Mouse (Mus musculus) ES-E14 (cell line): ENCODE data around the gene Slc43a2. TPM values are rescaled to one million over a fixed set of nuclear protein-coding genes. Genes with fewer than 3 reads are reported as not detected.
A peak's percentile ranks its signal among the peaks of the same experiment; 100 is the strongest.

Source experiments
- DNase-seq: peaks from one replicate; pipeline ENCODE4 v3.0.0-alpha.2; 2013; ENCODE audit warnings: low read depth, low spot score
- H3K27ac ChIP-seq: 2 replicates; pipeline ENCODE4 v1.5.1; 2012; ENCODE audit warnings: low read depth, mild to moderate bottlenecking, low read length, moderate library complexity, mixed read lengths; ENCODE audit not compliant: poor library complexity, insufficient read depth, severe bottlenecking
- H3K36me3 ChIP-seq: 2 replicates; pipeline ENCODE4 v1.6.1; 2012; ENCODE audit warnings: mild to moderate bottlenecking, low read length, moderate library complexity, mixed read lengths; ENCODE audit not compliant: control insufficient read depth, poor library complexity, insufficient read depth, severe bottlenecking
- H3K4me1 ChIP-seq, 2 experiments: fragments of 150-350 bp in 1 of 2; sonication (generic) in 1 of 2; 2 replicates each; pipeline ENCODE4 v1.6.1; 2012; ENCODE audit warnings: low read length in 2 of 2, mild to moderate bottlenecking in 1 of 2, mixed read lengths in 1 of 2; ENCODE audit not compliant: control insufficient read depth in 2 of 2, insufficient read depth in 2 of 2, poor library complexity in 1 of 2
- H3K4me3 ChIP-seq, 2 experiments: fragments of 150-350 bp in 1 of 2; sonication (generic) in 1 of 2; 2 replicates each; pipeline ENCODE4 v1.5.1; 2012; ENCODE audit warnings: low read length in 2 of 2, low read depth in 1 of 2, mild to moderate bottlenecking in 1 of 2, mixed read lengths in 1 of 2; ENCODE audit not compliant: insufficient read depth in 1 of 2, poor library complexity in 1 of 2, severe bottlenecking in 1 of 2
- H3K9ac ChIP-seq: 2 replicates; pipeline ENCODE4 v1.6.1; 2012; ENCODE audit warnings: low read depth, mild to moderate bottlenecking, low read length, mixed read lengths; ENCODE audit not compliant: poor library complexity, insufficient read depth, severe bottlenecking
- H3K9me3 ChIP-seq: fragments of 150-350 bp; sonication (generic); 2 replicates; pipeline ENCODE4 v1.6.1; 2012; ENCODE audit warnings: low read depth, mild to moderate bottlenecking, low read length; ENCODE audit not compliant: control insufficient read depth, insufficient read depth
- CHD2 ChIP-seq: IDR thresholded peaks from 2 replicates; pipeline ENCODE4 v1.6.1; 2014; ENCODE audit warnings: mild to moderate bottlenecking, low read depth, low read length, inconsistent platforms
- HCFC1 ChIP-seq: IDR thresholded peaks from 2 replicates; pipeline ENCODE4 v1.6.1; 2012; ENCODE audit warnings: low read length, inconsistent platforms, borderline replicate concordance; ENCODE audit not compliant: insufficient read depth
- MAFK ChIP-seq: IDR thresholded peaks from 2 replicates; pipeline ENCODE4 v1.6.1; 2014; ENCODE audit warnings: mild to moderate bottlenecking, low read depth, low read length, inconsistent platforms; ENCODE audit not compliant: insufficient read depth
- ZC3H11A ChIP-seq: IDR thresholded peaks from 2 replicates; pipeline ENCODE4 v1.6.1; 2012; ENCODE audit warnings: low read depth, mild to moderate bottlenecking, inconsistent platforms, low read length, borderline replicate concordance
- ZNF384 ChIP-seq: IDR thresholded peaks from 2 replicates; pipeline ENCODE4 v1.6.1; 2012; ENCODE audit warnings: low read depth, low read length, inconsistent platforms
- in situ Hi-C, 2 experiments: fragments of 600-800 bp; cut with MboI; formaldehyde crosslinking; loops; one replicate each; pipeline ENCODE4 v1.15.1; 2025; ENCODE audit warnings: low sequenced_read_pairs in 2 of 2, inconsistent platforms in 1 of 2; ENCODE audit not compliant: unreplicated experiment in 2 of 2
- total RNA-seq: library from RNA; depleted of rRNA; stranded (reverse); fragments of 300-350 nt; gene quantifications from 2 replicates; pipeline ENCODE4 v1.2.3, GENCODE M21; 2012

The Slc43a2 gene
- total RNA-seq, 1 experiment, result 24.8 TPM

DNA sequence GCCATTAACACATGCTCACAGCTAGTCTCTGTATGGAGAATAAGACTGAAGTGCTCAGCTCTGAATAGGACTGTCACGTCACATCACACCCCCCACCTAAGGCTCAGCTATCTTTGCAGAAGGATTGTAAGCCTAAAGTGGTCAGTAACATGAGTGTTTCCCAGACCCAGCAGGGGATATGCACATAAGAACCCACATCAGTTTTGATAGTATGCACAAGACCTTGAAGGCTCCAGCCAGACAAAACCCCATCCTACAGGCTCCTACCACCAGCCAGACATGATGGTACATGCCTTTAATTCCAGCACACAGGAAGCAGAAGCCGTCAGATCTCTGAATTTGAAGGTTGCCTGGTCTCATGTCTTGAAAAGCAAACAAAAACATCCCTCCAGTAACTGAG lies 78.5 kb downstream of the Slc43a2 start:
- Histone ChIP-seq H3K36me3 (peaks cover 3% of the 10 kb centered on the region), H3K4me1 (peaks cover 9 to 12% of the 10 kb centered on the region in 2 experiments)
- in situ Hi-C loops, result no loop called here

DNA sequence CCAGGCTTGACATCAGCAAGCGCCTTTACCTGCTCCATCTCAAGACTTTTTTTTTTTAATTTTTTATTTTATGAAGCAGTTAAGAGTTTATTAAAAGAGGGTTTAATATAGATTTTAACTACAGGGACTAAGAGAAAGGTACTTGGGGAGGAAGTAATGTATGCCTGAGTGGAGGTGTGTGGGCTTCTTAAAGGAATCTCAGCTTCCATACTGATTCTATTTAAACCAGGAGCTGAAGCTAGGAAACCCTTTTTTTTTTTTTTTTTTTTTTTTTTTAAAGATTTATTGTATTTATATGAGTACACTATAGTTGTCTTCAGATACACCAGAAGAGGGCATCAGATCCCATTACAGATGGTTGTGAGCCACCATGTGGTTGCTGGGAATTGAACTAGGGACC lies 83.3 kb downstream of the Slc43a2 start:
- Histone ChIP-seq H3K4me1 (peaks cover 0 to 5% of the 10 kb centered on the region in 2 experiments; a peak in 1 of 4 replicates), H3K27ac (no peak overlapping the region), H3K36me3 (peaks cover 3% of the 10 kb centered on the region), H3K4me3 (no peak overlapping the region), H3K9me3 (no peaks in the 10 kb centered on the region), H3K9ac (no peak overlapping the region)
- in situ Hi-C loops, result no loop called here
- TF ChIP-seq MAFK (no peak), ZC3H11A (no peak), ZNF384 (peak; percentile 68)
- DNase-seq, result no peak

More for the DNA sequence above, 78.5 kb downstream of the Slc43a2 start:
- no peak for TF ChIP-seq ZC3H11A
- no peak overlapping the region; the same call in 1 of the 2 replicates for H3K27ac ChIP-seq
- H3K9me3 ChIP-seq, result no peaks in the 10 kb centered on the region
- no peak for DNase-seq
- H3K4me3 ChIP-seq, result no peak overlapping the region
- H3K9ac ChIP-seq, result no peak overlapping the region

DNA sequence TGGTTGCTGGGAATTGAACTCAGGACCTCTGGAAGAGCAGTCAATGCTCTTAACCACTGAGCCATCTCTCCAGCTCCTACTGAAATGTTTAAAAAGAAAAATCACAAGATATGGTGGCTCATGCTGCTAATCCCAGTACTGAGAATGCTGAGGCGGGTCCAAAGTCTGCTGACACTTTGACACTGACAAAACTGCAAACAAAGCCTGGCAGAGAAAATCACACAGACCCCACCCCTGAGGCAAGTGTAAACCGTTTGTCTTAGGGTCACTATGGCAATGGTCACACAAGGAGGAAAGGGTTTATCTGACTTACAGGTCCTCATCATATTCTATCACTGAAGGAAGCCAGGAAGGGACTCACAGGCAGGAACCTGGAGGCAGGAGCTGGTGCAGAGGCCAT lies 84.1 kb downstream of the Slc43a2 start:
- Histone ChIP-seq H3K4me3 (no peak overlapping the region), H3K27ac (no peak overlapping the region), H3K9me3 (no peaks in the 10 kb centered on the region), H3K4me1 (peaks cover 0 to 10% of the 10 kb centered on the region in 2 experiments; a peak in 2 of 4 replicates), H3K36me3 (peaks cover 3% of the 10 kb centered on the region), H3K9ac (no peak overlapping the region)
- in situ Hi-C loops, result no loop called here
- DNase-seq, result no peak
- TF ChIP-seq HCFC1, result no peak
- no peak for TF ChIP-seq ZNF384
- no peak for TF ChIP-seq MAFK

DNA sequence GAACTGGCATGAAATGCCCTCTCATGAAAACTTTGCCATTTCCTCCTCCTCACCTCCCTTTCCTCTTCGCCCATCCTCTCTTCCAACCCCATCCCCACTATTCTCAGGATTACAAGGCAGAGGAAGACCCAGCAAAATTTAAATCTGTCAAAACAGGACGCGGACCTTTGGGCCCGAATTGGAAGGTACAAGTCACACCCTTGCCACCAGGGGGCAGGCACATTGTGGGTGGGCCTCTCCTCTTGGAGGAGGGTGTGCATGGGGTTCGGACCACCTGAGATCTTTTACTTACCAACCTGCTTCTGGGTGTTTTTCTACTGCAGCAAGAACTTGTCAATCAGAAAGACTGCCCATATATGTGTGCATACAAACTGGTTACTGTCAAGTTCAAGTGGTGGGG lies 87.6 kb downstream of the Slc43a2 start:
- TF ChIP-seq CHD2, result no peak
- TF ChIP-seq HCFC1, result no peak
- no peak for TF ChIP-seq MAFK
- no peak for TF ChIP-seq ZNF384
- no peak for TF ChIP-seq ZC3H11A
- in situ Hi-C loops, result no loop called here
- Histone ChIP-seq H3K4me3 (no peak overlapping the region), H3K36me3 (no peaks in the 10 kb centered on the region), H3K9ac (no peak overlapping the region), H3K27ac (no peak overlapping the region), H3K4me1 (peaks cover 14 to 20% of the 10 kb centered on the region in 2 experiments), H3K9me3 (no peaks in the 10 kb centered on the region)
- no peak for DNase-seq

DNA sequence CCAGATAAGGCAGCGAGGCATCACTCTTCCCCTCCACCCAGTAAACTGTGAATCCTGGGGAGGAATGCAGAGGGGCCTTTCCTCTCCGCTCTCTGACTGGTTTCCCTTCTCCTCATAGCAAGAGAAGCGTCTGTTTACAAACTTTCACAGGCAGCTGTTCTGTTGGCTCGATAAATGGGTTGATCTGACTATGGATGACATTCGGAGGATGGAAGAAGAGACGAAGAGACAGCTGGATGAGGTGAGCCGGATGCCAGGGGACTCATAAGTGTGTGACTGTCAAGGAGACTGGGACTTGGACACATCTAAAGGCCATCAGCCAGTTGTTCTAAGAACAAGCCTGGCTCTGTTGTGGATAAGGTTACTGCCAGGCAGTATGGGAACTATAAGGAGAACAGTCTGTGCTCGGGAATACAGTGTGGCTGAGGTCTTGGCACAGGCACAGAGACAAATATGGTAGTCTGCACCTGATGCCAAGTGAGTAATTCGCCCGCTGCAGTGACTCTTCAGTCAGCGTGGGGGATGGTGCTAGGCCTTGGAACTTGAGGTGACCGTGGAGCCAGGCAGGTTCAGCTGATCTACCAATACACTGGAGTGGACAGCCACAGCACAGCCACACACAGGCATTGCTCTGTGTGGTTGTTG lies 88.8 kb downstream of the Slc43a2 start:
- peaks cover 18 to 23% of the 10 kb centered on the region in 2 experiments for H3K4me1 ChIP-seq

More for the DNA sequence above, 88.8 kb downstream of the Slc43a2 start:
- in situ Hi-C loops, result no loop called here
- TF ChIP-seq ZNF384 (no peak), CHD2 (no peak), ZC3H11A (no peak), MAFK (no peak), HCFC1 (no peak)
- Histone ChIP-seq H3K9me3 (no peaks in the 10 kb centered on the region), H3K27ac (peak overlapping the region; percentile 95), H3K4me3 (no peak overlapping the region), H3K36me3 (no peaks in the 10 kb centered on the region), H3K9ac (peak overlapping the region; percentile 25; the same call in 1 of the 2 replicates)
- DNase-seq, result no peak
